Mouse (Mus musculus) left cerebral cortex, adult 2 months (tissue): Measurements from ENCODE around the gene Hoxa4. TPM values are rescaled to one million over a fixed set of nuclear protein-coding genes. Genes with fewer than 3 reads are reported as not detected.

ENCODE experiments used
- DNase-seq, 2 experiments: peaks; one replicate each; pipeline ENCODE4 v3.0.0; 2021 to 2022; ENCODE audit warnings: low spot score in 2 of 2, mixed read lengths in 1 of 2; ENCODE audit errors: extremely low spot score in 1 of 2
- H3K27ac ChIP-seq: fragments of 200-600 bp; 2 replicates; pipeline ENCODE4 v1.8.1; 2022
- H3K4me3 ChIP-seq: fragments of 200-600 bp; 2 replicates; pipeline ENCODE4 v1.8.1; 2022
- CTCF ChIP-seq: fragments of 200-600 bp; IDR thresholded peaks from 2 replicates; pipeline ENCODE4 v1.8.1; 2022; ENCODE audit warnings: antibody characterized with exemption, mild to moderate bottlenecking, moderate library complexity
- intact Hi-C: fragments of 180-260 bp; cut with DNase I; formaldehyde crosslinking; loops from one replicate; pipeline ENCODE4 v1.15.1; 2025
- total RNA-seq, 2 experiments: library from RNA; stranded (reverse); gene quantifications; 2 replicates each; pipeline ENCODE4 v1.2.3; 2021

Hoxa4 gene
- total RNA-seq, 2 experiments from 2014 or later, result not detected

GRCm38 (mm10) chr6:52178918-52179665 lies 12.5 kb downstream of the Hoxa4 start:
- no peak overlapping the region for H3K27ac ChIP-seq
- TF ChIP-seq CTCF, result no peak
- intact Hi-C loops, result no loop called here
- no peak for DNase-seq
- no peak overlapping the region for H3K4me3 ChIP-seq

- no peak for DNase-seq
- H3K27ac ChIP-seq, result no peak overlapping the region
- intact Hi-C loops, result no loop called here
- H3K4me3 ChIP-seq, result no peak overlapping the region
- TF ChIP-seq CTCF, result no peak
Observed at GRCm38 (mm10) chr6:52177806-52178205, 13.7 kb downstream of the Hoxa4 start.

- Histone ChIP-seq H3K27ac (no peak within 1 kb of the TSS), H3K4me3 (no peak within 1 kb of the TSS)
- no peak for DNase-seq
- no peak for TF ChIP-seq CTCF
- intact Hi-C loops, result no loop called here
Observed at GRCm38 (mm10) chr6:52177061-52177735, 14.4 kb downstream of the Hoxa4 start, which contains the start of gene 5730596B20Rik. 5730596B20Rik (plus strand) TSS chr6:52177498.

GRCm38 (mm10) chr6:52176391-52176790 lies 15.2 kb downstream of the Hoxa4 start:
- Histone ChIP-seq H3K4me3 (no peak overlapping the region), H3K27ac (no peak overlapping the region)
- intact Hi-C loops, result no loop called here
- no peak for DNase-seq
- TF ChIP-seq CTCF, result no peak

GRCm38 (mm10) chr6:52175864-52176263 lies 15.7 kb downstream of the Hoxa4 start:
- H3K27ac ChIP-seq, result no peak overlapping the region
- DNase-seq, result no peak
- intact Hi-C loops, result no loop called here
- TF ChIP-seq CTCF, result no peak
- H3K4me3 ChIP-seq, result no peak overlapping the region

GRCm38 (mm10) chr6:52174968-52175751 lies 16.4 kb downstream of the Hoxa4 start:
- H3K27ac ChIP-seq, result no peak overlapping the region
- intact Hi-C loops, result no loop called here
- H3K4me3 ChIP-seq, result no peak overlapping the region
- DNase-seq, result no peak
- TF ChIP-seq CTCF, result no peak

GRCm38 (mm10) chr6:52173648-52174047 lies 17.9 kb downstream of the Hoxa4 start:
- no peak overlapping the region for H3K4me3 ChIP-seq
- no peak overlapping the region for H3K27ac ChIP-seq
- intact Hi-C loops, result no loop called here
- no peak for DNase-seq
- no peak for TF ChIP-seq CTCF

- no peak overlapping the region for H3K4me3 ChIP-seq
- no peak for DNase-seq
Observed at GRCm38 (mm10) chr6:52172501-52172900, 19.1 kb downstream of the Hoxa4 start.

GRCm38 (mm10) chr6:52171938-52172337 lies 19.6 kb downstream of the Hoxa4 start:
- TF ChIP-seq CTCF, result no peak
- H3K4me3 ChIP-seq, result no peak overlapping the region
- no peak overlapping the region for H3K27ac ChIP-seq
- intact Hi-C loops, result no loop called here
- DNase-seq, result no peak

More at GRCm38 (mm10) chr6:52172501-52172900, 19.1 kb downstream of the Hoxa4 start:
- intact Hi-C loops, result no loop called here
- no peak for TF ChIP-seq CTCF
- H3K27ac ChIP-seq, result no peak overlapping the region

- TF ChIP-seq CTCF, result no peak
- no peak for DNase-seq
- intact Hi-C loops, result no loop called here
- Histone ChIP-seq H3K27ac (no peak overlapping the region), H3K4me3 (no peak overlapping the region)
Observed at GRCm38 (mm10) chr6:52171331-52171730, 20.2 kb downstream of the Hoxa4 start.

GRCm38 (mm10) chr6:52170898-52171223 lies 20.7 kb downstream of the Hoxa4 start:
- Histone ChIP-seq H3K4me3 (no peak overlapping the region), H3K27ac (no peak overlapping the region)
- intact Hi-C loops, result no loop called here

More at GRCm38 (mm10) chr6:52170898-52171223, 20.7 kb downstream of the Hoxa4 start:
- TF ChIP-seq CTCF, result no peak
- no peak for DNase-seq
